Mouse (Mus musculus) gastrocnemius, postnatal 14 days (tissue): ENCODE measurements around the gene Cd37. TPM values are rescaled to one million over a fixed set of nuclear protein-coding genes. Genes with fewer than 3 reads are reported as not detected.
"Not testable (repeated sequence)": the region's sequence is repeated elsewhere in the genome, so short reads cannot be mapped to it uniquely, and the experiment has no call there.

Experiments used
- DNase-seq: peaks from one replicate; pipeline ENCODE4 v3.0.0; 2021; ENCODE audit warnings: mixed read lengths
- intact Hi-C: fragments of 180-260 bp; cut with DNase I; formaldehyde crosslinking; loops from one replicate; pipeline ENCODE4 v1.15.1; 2025; ENCODE audit warnings: low total_unique reads
- long read RNA-seq, 2 experiments: library from polyadenylated mRNA; stranded (forward); transcript quantifications; one replicate each; pipeline ENCODE4 v2.0.0; 2021
- total RNA-seq, 2 experiments: library from RNA; stranded (reverse); gene quantifications; 2 replicates each; pipeline ENCODE4 v1.2.3; 2021

The Cd37 gene
- 1 to 10 TPM; 1.4 to 1.5 TPM for total RNA-seq
- long read RNA-seq, experiment 1, partial matches to known transcripts: 0 of 3 reads
- long read RNA-seq, experiment 1, other reads (novel, unspliced or antisense): 0 of 3 reads
- long read RNA-seq, experiment 2, partial matches to known transcripts: 0 of 1 reads
- long read RNA-seq, experiment 2, other reads (novel, unspliced or antisense): 0 of 1 reads

GRCm38 (mm10) chr7:45238723-45239496 lies at the start of gene Cd37:
Gene Cd37, minus strand, starts transcription at chr7:45239115.
- intact Hi-C loops: no loop called here
- DNase-seq: no peak

DNA sequence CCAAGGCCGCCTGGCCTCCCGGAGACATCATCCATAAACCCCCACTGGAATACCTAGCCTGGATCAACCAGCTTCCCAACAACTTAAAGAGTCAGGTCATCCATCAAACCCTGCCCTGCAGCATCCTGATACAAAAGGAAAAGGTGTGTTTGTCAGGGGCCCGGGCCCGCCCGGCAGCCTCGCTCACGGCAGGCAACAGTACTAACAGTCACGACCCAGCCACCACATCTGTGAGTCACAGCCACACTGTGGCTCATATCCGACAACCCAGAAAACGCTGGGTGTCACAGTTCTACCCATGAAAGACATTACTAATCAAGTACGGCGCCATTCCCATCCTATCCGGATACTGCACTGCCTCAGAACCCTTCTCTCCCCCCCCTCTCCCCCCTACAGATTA lies 47.6 kb upstream of the Cd37 start:
- intact Hi-C loops: no loop called here

DNA sequence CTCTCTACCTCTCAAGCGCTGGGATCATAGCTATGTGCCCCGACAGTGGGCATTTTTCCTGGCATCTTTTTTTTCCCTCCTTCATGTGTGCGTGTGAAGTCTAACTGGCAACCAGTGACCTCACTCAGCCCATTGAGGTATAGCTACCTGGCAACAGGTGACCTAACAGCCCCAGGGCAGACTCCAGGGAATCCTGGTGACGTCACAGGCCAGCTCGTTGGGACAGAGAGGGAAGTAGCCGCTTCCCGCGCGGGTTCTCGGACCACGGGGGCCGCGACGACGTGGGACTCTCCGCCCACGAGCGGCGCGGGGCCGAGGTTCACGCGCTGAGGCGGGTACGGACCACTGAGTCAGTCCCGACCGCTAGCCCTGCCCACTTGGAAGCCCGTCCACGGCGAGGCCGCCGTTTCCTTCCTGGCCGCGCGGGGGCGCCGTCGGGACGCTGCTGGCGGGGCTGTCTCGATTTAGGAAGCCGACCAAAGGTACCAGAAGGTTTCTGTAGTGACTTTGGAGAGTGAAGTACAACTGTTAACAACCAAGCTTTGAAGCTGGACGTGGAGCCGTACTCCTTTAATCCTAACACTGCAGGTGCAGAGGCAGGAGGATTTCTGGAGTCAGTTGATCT lies 38.3 kb upstream of the Cd37 start, which contains the start of gene Slc6a21:
Gene Slc6a21 (plus strand): TSS at position 378 of the 625 bp plus-strand sequence.
- DNase-seq: peak; percentile 67
- intact Hi-C loops: no loop called here

More for the DNA sequence above, 47.6 kb upstream of the Cd37 start:
- no peak for DNase-seq

- no peak for DNase-seq
- intact Hi-C loops: no loop called here
Measured at GRCm38 (mm10) chr7:45273672-45274071, 34.8 kb upstream of the Cd37 start.

- intact Hi-C loops: no loop called here
- no peak for DNase-seq
Measured at GRCm38 (mm10) chr7:45272786-45273412, 34.0 kb upstream of the Cd37 start.

DNA sequence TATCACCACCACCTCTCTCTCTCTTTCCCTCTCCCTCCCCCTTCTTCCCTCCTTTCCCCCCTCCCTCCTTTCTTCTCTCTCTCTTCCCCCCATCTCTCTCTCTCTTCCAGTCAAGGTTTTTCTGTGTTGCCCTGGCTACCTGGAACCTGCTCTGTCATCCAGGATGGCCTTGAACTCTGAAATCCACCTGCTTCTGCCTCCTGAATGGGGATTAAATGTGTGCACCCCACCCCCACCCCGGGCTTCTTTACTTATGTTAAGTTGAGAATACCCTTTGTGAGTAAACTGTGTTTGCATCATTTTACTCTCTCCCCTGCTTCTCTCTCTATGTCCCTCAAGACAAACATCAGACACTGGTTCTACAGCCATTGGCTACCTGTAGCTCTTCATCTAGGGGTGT lies 26.6 kb upstream of the Cd37 start:
- intact Hi-C loops: no loop called here
- DNase-seq: no peak

GRCm38 (mm10) chr7:45264348-45264747 lies 25.4 kb upstream of the Cd37 start:
- no peak for DNase-seq
- intact Hi-C loops: no loop called here

GRCm38 (mm10) chr7:45263006-45263607 lies 24.2 kb upstream of the Cd37 start:
- DNase-seq: no peak
- intact Hi-C loops: no loop called here

GRCm38 (mm10) chr7:45262266-45262665 lies 23.4 kb upstream of the Cd37 start:
- intact Hi-C loops: no loop called here
- DNase-seq: no peak

DNA sequence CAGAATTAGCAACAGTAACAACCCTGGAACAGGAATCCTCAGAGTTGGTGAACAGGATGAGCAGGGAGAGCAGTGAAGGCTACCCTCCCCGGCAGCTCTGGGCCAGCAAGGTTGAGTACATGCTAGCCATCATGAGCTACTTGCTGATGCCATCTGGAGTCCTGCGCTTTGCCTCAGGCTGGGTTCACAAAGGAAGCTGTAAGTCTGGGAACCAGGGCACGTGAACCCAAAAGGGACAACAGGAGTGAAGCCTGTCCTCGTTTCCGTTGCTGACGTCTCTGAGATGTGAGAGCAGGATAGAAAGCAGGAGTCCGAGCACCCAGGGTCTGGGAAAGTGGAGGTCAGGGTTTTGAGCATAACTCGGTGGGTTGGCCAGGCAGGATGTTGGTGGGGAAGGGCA lies 20.4 kb upstream of the Cd37 start:
- no peak for DNase-seq
- intact Hi-C loops: no loop called here

GRCm38 (mm10) chr7:45257063-45257840 lies 18.3 kb upstream of the Cd37 start:
- no peak for DNase-seq
- intact Hi-C loops: no loop called here

DNA sequence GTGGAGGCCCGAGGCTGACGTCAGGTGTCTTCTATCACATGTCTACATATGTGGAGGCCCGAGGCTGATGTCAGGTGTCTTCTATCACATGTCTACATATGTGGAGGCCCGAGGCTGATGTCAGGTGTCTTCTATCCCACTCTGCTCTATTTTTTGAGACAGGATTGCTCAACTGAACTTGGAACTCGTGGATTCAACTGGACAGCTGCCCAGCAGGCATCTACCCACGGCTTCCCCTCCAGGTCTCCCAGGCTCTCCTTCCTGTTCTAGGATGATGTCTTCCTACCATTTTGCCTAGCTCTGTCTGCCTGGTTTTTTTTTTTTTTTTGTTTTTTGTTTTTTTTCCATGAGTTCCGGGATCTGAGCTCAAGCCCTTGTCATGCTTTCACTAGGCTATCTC lies 16.9 kb upstream of the Cd37 start:
- intact Hi-C loops, DNase-seq: not testable (repeated sequence)

- intact Hi-C loops: no loop called here
- no peak for DNase-seq
Measured at GRCm38 (mm10) chr7:45253806-45254205, 14.9 kb upstream of the Cd37 start.

DNA sequence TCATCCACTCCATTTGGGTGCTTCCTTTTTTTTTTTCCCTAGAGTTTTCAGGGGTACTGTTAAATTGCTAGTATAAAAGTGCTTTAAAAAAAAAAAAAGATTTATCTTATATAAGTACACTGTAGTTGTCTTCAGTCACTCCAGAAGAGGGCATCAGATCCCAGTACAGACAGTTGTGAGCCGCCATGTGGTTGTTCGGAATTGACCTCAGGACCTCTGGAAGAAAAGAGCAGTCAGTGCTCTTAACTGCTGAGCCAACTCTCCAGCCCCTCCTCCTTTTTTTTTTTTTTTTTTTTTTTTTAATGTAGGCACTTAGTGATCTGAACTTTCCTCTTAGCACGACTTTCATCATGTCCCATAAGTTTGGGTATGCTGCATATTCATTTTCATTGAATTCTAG lies 8.8 kb upstream of the Cd37 start:
- intact Hi-C loops: no loop called here
- no peak for DNase-seq

DNA sequence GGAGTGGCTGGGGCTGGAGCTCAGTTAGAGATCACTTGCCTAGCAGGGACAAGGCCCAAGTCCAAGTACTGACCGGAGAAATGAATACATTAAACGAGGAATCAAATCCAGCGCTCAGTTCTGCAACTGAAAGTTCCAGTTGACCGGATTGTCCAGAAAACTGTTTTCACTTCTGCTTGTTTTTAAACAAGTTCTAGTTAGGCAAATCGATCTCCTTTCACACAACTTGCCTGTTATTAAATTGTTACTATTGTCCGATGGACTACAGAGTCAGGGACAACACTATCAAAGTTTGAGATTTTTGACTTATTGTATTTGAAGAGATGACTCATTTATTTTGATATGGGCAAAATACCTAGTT lies 2.5 kb upstream of the Cd37 start:
- no peak for DNase-seq
- intact Hi-C loops: no loop called here

DNA sequence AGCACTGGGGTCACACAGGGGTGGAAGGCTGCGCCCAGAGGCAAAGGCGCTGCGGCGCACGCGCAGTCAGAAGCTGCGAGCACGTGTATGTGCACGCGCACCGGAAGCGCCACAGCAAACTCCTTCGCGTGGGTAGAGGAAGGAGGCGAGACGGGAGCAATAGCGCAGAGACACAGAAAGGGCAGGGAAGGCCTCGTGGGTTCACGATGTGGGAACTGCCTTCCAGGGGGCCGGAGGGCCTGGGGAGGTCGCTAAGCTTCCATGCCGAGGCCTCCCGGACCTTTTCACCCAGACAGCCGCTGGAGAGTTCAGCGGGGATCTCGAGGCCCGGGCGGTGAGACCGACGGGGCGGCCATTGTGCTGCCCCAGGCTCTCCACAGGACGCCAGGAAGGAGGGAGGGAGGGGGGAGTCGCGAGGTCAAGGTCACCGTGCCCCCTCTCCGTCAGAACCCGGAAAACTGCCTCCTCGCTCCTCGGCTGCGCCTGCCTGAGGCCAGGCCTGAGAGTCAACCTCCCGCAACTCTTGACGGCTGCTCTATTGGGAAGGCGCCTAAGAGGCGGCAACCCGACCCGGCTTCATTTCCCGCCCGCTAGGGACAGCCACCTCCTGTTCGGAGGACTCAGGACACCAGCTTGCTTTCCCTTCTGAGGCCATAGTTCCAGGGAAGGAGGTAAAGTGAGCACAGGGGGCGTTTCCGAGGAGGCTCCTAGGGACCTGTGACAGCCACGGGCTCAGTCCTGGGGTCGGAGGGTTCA lies 1.9 kb upstream of the Cd37 start, which contains the start of gene Slc6a16:
Gene Slc6a16 (plus strand): TSS at position 453 of the 756 bp plus-strand sequence.
- DNase-seq: peak; percentile 45

DNA sequence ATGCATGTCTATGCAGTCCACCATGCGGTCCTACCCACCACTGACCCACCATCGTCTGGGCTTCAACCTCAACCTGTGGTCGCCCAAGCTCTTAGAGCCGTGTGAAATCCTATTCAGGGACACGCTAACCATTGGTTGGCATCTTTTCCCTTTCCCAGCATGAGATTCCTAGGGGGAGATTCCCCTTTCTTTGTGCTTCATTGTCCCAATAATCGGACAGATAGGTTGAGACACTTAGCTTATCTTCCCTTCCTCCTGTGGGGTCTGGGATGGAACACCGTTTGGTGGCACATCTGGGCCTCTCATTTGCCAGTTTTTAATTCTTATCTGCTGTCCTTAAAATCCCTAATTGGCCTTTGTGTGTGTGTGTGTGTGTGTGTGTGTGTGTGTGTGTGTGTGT lies 1.2 kb upstream of the Cd37 start:
- DNase-seq: no peak
- intact Hi-C loops: no loop called here

More for the DNA sequence above, 1.9 kb upstream of the Cd37 start, which contains the start of gene Slc6a16:
- intact Hi-C loops: no loop called here
